Mouse (Mus musculus): ENCODE results near the gene A830018L16Rik.

A830018L16Rik gene

DNA sequence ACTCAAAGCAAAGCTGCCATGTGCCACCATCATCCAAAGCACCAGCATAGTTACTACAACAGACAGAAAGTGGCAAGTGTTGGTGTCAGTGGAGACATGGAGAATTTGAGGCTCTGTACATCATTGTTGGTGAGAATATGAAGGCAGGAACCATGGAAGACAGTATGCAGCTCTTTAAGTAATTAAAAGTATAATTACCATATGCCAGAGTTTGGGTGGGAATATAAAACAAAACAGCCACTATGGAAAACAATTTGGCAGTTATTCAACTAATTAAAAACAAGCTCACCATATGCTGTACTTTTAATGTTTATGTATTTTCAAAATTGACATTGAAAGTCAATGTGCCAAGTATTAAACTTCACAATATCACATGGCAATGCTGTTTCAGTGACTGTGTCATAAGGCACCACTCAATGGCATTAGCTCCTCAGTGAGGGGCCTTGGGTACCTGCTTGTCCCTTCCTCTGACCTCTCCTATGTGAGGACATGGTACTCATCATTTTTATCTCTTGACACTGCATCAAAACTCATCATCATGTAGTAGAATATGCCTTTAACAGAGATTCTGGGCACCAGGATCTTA is 153.5 kb downstream of the A830018L16Rik start:
- TF ChIP-seq GATA4 (IDR thresholded peaks at IDR 0.05; ENCODE audit: insufficient replicate concordance, low read length), result no peak

DNA sequence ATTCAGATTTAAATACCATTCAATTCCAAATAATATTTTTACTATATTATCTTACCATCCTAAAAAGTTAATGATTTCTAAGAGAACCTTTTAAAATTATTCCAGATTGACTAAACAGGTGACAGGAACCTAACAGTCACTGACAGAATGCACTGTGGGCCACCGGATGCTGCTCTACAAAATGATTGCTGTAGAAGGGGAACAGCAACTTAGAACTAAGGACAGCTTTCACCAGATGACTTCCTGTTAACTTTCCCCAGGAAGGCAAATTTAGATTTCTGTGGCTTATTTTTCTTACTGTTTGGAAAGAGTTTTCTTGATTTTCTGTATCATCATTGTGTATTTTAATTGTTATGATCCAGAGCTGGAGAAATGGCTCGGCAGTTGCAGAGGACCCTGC is 156.4 kb downstream of the A830018L16Rik start:
- TF ChIP-seq GATA4 (IDR thresholded peaks at IDR 0.05; ENCODE audit: insufficient replicate concordance, low read length), result no peak

DNA sequence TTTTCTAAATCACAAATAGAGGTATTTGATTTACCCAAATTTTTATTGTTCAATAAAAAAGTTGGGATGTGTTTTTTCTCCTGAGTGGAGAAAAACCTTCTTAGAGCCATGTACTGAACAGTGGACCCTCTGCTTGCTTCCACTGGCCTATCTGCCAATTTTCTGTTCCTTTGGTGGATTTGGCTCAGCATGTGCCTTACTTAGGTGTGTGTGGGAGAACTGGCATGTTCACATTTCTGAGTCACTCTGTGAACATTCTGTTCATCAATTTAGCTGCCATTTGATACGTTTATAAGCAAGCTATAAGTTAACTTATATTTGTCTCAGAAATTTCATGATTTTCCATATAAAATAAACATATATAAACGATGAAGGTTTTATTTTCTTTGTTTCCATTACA is 159.6 kb downstream of the A830018L16Rik start:
- TF ChIP-seq GATA4 (IDR thresholded peaks at IDR 0.05; ENCODE audit: insufficient replicate concordance, low read length), result no peak

DNA sequence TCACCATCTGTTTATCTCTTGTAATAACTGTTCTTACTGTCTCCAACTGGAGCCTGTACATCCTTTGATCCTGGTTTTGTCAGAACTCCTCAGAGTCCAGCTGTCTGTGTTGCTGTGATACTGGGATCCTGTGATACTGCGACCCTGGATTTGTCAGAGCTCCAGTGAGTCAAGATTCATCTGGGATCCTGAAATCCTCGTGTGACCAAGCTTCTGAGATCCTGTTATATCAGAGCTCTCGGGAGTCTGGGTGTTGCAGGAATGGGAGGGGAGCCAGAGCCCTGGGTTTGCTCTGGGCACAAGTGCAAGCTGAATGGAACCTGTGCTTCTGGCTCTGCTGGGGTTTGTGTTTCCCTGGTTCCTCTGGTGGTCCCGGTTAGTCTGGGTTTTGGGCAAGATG is 166.1 kb downstream of the A830018L16Rik start:
- TF ChIP-seq GATA4 (IDR thresholded peaks at IDR 0.05; ENCODE audit: insufficient replicate concordance, low read length), result no peak

DNA sequence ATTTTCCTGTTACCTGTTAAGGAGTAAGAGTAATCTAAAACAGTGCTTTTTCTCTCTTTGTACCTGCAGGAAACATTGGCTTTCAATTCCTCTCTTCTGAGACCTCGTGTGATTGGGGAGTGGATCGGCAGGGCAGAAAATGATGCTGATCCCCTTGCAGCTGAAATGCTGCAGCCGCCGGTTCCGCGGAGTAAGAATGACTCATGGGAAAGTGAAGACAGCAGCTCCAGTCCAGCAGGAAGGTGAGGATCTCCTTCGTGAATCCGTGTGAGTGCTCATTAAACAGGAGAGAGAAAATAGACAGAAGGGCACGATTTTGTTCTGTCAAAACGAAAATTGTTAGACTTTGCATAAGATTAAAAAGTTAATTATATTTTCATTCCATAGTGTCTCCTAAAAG is 174.4 kb downstream of the A830018L16Rik start:
- TF ChIP-seq GATA4 (IDR thresholded peaks at IDR 0.05; ENCODE audit: insufficient replicate concordance, low read length), result no peak

DNA sequence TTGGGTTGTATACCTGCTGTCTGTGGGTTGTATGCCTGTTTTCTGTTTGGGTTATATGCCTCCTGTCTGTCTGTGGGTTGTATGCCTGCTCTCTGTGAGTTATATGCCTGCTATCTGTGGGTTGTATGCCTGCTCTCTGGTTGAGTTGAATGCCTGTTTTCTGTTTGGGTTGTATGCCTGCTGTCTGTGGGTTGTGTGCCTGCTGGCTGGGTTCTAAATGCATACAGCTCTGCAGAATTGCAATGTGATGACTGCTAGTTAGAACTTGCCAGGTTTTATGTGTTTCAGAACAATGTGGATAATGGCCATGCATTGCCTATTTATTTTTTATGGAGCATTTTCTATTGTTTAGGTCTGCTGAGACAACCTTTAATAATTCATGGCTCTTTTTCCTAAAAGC is 236.2 kb downstream of the A830018L16Rik start:
- TF ChIP-seq GATA4 (IDR thresholded peaks at IDR 0.05; ENCODE audit: insufficient replicate concordance, low read length), result no peak

DNA sequence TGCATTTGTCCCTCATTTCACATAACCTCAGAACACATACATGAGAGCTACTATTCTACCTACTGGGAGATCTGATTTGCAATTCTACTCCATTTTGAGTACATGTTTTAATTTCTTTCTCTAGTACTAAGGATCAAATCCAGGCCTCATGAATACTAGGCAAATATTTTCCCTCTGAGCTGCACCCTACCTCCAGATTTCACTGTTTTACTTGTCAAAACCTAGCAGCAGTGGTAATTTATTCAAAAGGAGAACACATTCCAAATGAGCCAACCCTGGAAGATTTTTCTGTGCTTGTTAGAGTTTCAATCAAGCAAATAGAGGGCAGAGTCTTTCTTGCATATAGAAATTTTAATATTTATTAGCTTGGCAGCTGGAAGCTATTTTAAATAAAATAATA is 238.9 kb downstream of the A830018L16Rik start:
- TF ChIP-seq GATA4 (IDR thresholded peaks at IDR 0.05; ENCODE audit: insufficient replicate concordance, low read length), result no peak

DNA sequence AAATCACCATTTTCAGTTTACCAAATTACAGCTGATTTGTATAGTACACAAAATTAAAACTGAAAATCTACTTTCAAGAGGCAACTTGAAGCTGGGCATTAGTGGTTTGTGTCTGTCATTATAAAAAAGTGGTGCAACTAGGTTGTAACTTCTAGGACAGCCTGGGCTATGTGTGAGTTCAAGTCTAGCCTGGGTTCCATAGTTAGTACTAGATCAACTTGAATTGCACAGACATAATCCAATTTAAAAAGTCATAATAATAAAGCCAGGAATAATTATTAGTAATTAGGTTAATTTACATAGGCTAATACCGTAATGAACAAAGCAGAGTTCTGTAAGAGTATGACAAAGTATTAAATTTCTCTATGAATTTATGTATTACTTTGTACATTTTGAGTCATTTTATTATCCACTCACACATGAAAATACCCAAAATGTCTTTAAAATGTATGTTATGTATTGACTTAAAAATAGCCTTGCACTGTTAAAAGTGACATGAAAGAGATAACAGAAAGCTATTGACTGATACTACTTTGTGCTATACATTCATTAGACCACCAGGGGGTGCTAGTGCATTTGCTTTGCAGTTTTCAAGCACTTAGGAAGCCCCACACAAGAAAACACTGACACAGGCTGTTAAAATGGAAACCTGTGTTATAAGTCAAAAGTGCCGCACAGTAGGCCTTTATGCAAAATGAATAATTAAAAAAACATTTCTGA is 243.6 kb downstream of the A830018L16Rik start:
- no peak for TF ChIP-seq GATA4 (IDR thresholded peaks at IDR 0.05; ENCODE audit: insufficient replicate concordance, low read length)

DNA sequence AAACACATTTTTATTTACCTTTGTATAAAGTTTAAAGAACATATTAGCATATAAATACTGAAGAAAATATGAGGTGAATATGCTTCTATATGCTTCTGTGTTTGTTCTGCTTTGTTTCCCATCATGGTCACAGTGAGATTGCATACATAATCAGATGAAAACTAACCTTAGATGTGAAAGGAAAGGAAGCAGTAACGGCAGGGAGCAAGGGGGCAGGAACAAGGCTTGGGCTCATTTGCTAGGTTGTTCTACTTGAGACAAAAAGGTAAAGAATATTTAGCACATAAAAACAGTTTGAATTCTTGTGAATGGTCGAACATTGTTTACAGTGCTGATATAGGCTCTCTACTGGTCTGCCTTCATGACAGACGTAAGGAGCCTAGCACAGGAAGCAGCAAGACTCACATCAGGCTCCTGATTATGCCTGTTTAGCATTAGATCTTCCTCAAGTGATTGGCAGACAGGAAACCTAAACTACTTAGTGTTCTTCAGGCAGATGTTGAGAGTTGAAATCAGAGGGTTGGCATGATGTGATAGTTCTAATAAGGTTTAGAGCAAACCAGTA is 244.2 kb downstream of the A830018L16Rik start:
- TF ChIP-seq GATA4 (IDR thresholded peaks at IDR 0.05; ENCODE audit: insufficient replicate concordance, low read length), result no peak

DNA sequence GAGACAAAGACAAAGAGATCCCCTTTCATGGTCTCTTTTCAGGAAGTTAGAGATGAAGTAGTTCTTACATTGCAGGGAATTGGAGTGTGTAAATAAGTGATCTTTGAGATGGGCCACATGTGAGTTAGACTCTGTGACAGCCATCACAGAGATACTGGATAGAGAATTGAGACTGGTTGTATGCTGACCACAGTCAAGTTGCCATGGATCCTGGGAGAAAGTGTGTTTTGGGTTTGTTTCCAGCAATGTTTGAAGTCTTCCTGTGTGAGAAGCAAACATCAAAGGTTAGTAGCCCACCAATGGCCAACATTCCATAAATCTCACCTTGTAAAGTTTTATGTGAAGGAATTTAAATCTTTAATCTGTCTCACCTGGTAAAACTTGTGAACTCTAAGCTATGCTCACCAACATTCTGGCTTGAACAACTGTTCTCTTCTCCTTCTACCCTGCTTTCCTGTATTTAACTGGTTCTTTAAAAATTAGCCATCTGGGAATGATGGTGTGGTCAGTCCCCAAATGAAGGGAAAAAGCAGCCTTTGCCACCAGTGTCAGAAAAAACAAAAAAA is 330.9 kb downstream of the A830018L16Rik start:
- no peak for TF ChIP-seq GATA4 (IDR thresholded peaks at IDR 0.05; ENCODE audit: insufficient replicate concordance, low read length)

DNA sequence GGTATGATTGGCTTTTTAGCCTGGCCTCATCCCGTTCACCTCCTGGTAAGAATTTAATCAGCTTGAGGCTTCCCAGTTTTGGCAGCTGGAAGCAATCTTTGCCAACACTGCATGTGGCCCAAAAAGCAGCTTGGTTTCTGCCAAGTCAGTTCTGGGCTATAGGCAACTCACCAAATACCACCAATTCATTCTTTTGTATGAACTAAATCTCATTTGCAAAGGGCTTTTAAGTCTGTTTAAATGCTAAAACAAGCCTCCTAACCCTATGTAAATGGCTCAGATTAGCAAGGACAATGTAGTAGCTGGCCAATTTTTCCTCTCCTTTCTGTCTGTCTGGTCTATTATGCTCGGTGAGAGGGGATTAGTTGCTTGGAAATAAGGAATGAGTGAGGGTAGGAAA is 334.5 kb downstream of the A830018L16Rik start:
- no peak for TF ChIP-seq GATA4 (IDR thresholded peaks at IDR 0.05; ENCODE audit: insufficient replicate concordance, low read length)

DNA sequence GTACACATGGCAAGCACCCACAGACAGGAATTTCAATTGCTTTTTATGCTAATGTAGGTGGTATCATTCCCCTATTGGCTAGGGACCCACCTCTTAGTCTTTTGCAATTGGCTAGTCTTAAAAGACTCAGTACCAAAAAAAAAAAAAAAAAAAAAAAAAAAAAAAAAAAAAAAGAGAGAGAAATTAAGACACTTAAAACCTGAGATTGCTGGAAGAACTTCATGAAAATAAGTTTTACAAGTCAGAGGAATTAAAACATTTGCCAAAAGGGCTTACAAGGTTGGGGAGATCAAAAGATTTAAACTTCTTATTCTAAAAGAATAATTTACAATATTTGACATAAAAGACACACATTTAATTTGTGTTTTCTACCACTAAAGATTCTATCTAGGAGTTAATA is 336.2 kb downstream of the A830018L16Rik start:
- no peak for TF ChIP-seq GATA4 (IDR thresholded peaks at IDR 0.05; ENCODE audit: insufficient replicate concordance, low read length)

DNA sequence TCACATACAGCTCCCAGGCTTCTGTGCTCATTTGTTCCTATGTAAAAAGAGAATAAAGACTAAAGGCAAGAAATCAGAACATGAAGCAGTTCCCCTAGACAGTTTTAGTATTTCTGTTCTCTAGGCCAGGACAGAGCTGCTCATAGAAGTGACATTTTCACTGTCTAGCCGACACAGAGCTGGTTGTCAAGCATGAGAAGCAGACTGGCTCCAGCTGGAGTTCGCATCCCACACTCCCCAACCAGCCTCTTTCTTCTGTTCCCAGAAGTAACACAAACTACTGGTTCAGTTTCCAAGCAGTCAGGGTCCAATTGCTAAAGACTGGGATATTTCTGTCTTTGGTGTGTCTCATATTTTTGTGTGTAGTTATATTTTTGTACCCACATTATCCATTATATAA is 336.7 kb downstream of the A830018L16Rik start:
- no peak for TF ChIP-seq GATA4 (IDR thresholded peaks at IDR 0.05; ENCODE audit: insufficient replicate concordance, low read length)

DNA sequence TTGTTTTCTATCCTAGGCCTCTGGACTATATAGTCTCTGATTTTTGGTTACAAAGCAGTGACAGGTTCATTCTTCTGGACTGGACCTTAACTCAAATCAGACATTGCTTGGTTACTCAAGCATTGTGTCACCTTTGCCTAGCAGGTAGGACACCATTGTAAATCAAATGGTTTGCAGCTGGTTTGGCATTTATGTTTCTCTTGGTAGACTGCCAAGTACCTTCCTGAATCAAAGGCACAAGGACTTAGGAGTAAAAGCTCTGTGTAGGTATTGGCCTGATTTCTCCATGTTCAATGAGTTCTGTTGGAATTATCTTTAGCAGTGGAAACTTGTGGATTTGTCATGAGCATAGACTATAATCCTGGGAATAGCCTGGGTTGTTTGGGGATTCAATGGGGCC is 338.1 kb downstream of the A830018L16Rik start:
- TF ChIP-seq GATA4 (IDR thresholded peaks at IDR 0.05; ENCODE audit: insufficient replicate concordance, low read length), result no peak

DNA sequence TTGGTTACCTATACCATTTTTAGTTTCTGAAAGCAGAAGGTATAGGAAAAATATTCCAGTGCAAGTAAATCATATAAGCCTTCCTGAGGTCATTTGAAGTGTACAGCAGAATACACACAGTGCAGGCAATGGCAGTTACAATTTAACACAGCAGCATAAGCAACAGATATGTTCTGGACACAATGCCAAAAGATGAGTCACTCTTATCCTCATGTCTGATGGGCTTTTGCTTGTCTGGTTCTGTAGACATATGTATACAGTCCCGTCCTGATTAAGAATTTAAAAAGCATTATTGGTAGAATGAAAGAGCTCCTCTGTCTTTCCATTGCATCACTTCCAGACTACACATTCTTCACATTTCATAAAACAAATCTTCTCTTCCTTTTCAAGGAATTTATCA is 374.4 kb downstream of the A830018L16Rik start:
- TF ChIP-seq GATA4 (IDR thresholded peaks at IDR 0.05; ENCODE audit: insufficient replicate concordance, low read length), result no peak

DNA sequence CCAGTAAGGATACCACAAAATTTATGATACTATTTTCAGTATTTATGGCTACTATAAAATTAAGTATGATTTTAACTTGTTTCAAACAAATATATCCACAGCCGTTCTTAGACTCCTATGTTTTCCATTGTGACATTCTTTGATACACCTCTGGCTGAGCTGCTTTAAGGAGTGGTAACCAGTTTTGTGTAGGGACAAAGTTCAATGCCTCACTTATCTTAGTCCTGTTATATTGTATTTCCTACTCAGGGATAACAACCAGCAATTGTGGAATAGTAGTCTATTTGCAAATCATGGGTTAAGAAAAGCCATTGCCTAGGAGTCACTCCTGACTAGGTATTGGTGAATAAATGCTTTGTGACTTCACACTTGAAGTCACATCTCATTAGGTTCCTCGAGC is 378.9 kb downstream of the A830018L16Rik start:
- TF ChIP-seq GATA4 (IDR thresholded peaks at IDR 0.05; ENCODE audit: insufficient replicate concordance, low read length), result no peak
